Mouse (Mus musculus) CH12.LX (cell line): ENCODE results near the gene Serpina6. TPM values are rescaled to one million over a fixed set of nuclear protein-coding genes. Genes with fewer than 3 reads are reported as not detected.

Experiments used
- DNase-seq: peaks from one replicate; pipeline ENCODE4 v3.0.0-alpha.2; 2013; ENCODE audit errors: extremely low read depth
- H3K27ac ChIP-seq: 2 replicates; pipeline ENCODE4 v1.5.1; 2012; ENCODE audit warnings: low read depth, mild to moderate bottlenecking, control low read depth, moderate library complexity; ENCODE audit not compliant: insufficient read depth
- H3K27me3 ChIP-seq: replicated peaks from 2 replicates; pipeline ENCODE3; 2012; ENCODE audit warnings: inconsistent platforms
- H3K36me3 ChIP-seq, 2 experiments: replicated peaks in 1 of 2; 2 replicates each; pipeline versions ENCODE3 to v1.6.1; 2012; ENCODE audit warnings: inconsistent platforms in 1 of 2, low read length in 1 of 2, mild to moderate bottlenecking in 1 of 2, mixed read lengths in 1 of 2, moderate library complexity in 1 of 2; ENCODE audit not compliant: control insufficient read depth in 1 of 2, insufficient read depth in 1 of 2
- H3K4me1 ChIP-seq, 2 experiments: 2 replicates each; pipeline ENCODE4 v1.6.1; 2012; ENCODE audit warnings: inconsistent platforms in 1 of 2, moderate library complexity in 1 of 2; ENCODE audit not compliant: insufficient read depth in 2 of 2, control insufficient read depth in 1 of 2
- H3K4me2 ChIP-seq: 2 replicates; pipeline ENCODE4 v1.6.1; 2012; ENCODE audit warnings: low read depth, mild to moderate bottlenecking, control low read depth; ENCODE audit not compliant: poor library complexity, insufficient read depth, severe bottlenecking
- H3K4me3 ChIP-seq, 3 experiments: fragments of 150-350 bp in 1 of 3; sonication (generic) in 1 of 3; replicated peaks in 1 of 3; 2 replicates each; pipeline versions ENCODE3 to v1.5.1; 2011 to 2012; ENCODE audit warnings: low read depth in 2 of 3, low read length in 2 of 3, mild to moderate bottlenecking in 2 of 3, moderate library complexity in 2 of 3, control low read depth in 1 of 3, improper control_type of control experiment in 1 of 3, inconsistent platforms in 1 of 3, mixed read lengths in 1 of 3; ENCODE audit not compliant: poor library complexity in 1 of 3
- H3K79me2 ChIP-seq: replicated peaks from 2 replicates; pipeline ENCODE4 v1.6.1; 2012; ENCODE audit warnings: mild to moderate bottlenecking, moderate library complexity; ENCODE audit not compliant: control insufficient read depth, poor library complexity, insufficient read depth, severe bottlenecking; ENCODE audit errors: extremely low read depth
- H3K9ac ChIP-seq: 2 replicates; pipeline ENCODE4 v1.6.1; 2012; ENCODE audit warnings: low read depth, mild to moderate bottlenecking, control low read depth, moderate library complexity; ENCODE audit not compliant: insufficient read depth
- H3K9me3 ChIP-seq: replicated peaks from 2 replicates; pipeline ENCODE3; 2012; ENCODE audit warnings: low read length, inconsistent platforms, mixed read lengths
- ELF1 ChIP-seq: IDR thresholded peaks from 2 replicates; pipeline ENCODE4 v1.6.1; 2014; ENCODE audit warnings: low read depth, mild to moderate bottlenecking, inconsistent platforms, low read length, improper control_type of control experiment
- EP300 ChIP-seq: IDR thresholded peaks from 2 replicates; pipeline ENCODE4 v1.6.1; 2011; ENCODE audit warnings: low read length, improper control_type of control experiment
- ETS1 ChIP-seq: conservative IDR thresholded peaks from 2 replicates; pipeline ENCODE4 v1.6.1; 2012; ENCODE audit warnings: low read depth, mild to moderate bottlenecking, inconsistent platforms, low read length, improper control_type of control experiment, moderate library complexity
- HCFC1 ChIP-seq: IDR thresholded peaks from 2 replicates; pipeline ENCODE4 v1.6.1; 2012; ENCODE audit warnings: low read depth, mild to moderate bottlenecking, inconsistent platforms, low read length, improper control_type of control experiment
- JUN ChIP-seq: IDR thresholded peaks from 2 replicates; pipeline ENCODE4 v1.6.1; 2011; ENCODE audit warnings: low read depth, mild to moderate bottlenecking, low read length, improper control_type of control experiment, moderate library complexity; ENCODE audit not compliant: insufficient read depth
- JUND ChIP-seq: conservative IDR thresholded peaks from 2 replicates; pipeline ENCODE4 v1.6.1; 2011; ENCODE audit warnings: low read depth, low read length, improper control_type of control experiment
- KAT2A ChIP-seq: IDR thresholded peaks from 2 replicates; pipeline ENCODE4 v1.6.1; 2012; ENCODE audit warnings: low read length, improper control_type of control experiment, inconsistent platforms; ENCODE audit not compliant: insufficient replicate concordance
- MAX ChIP-seq: IDR thresholded peaks from 2 replicates; pipeline ENCODE4 v1.6.1; 2011; ENCODE audit warnings: low read length, improper control_type of control experiment
- MEF2A ChIP-seq: IDR thresholded peaks from 2 replicates; pipeline ENCODE4 v1.6.1; 2014; ENCODE audit warnings: low read depth, mild to moderate bottlenecking, inconsistent platforms, low read length, improper control_type of control experiment, borderline replicate concordance
- MXI1 ChIP-seq: IDR thresholded peaks from 2 replicates; pipeline ENCODE4 v1.6.1; 2011; ENCODE audit warnings: mild to moderate bottlenecking, low read depth, low read length, improper control_type of control experiment
- MYC ChIP-seq: IDR thresholded peaks from 2 replicates; pipeline ENCODE4 v1.6.1; 2011; ENCODE audit warnings: low read depth, mild to moderate bottlenecking, improper control_type of control experiment, low read length
- NRF1 ChIP-seq: IDR thresholded peaks from 2 replicates; pipeline ENCODE4 v1.6.1; 2014; ENCODE audit warnings: low read depth, mild to moderate bottlenecking, inconsistent platforms, low read length, improper control_type of control experiment, moderate library complexity
- POLR2A ChIP-seq: IDR thresholded peaks from 2 replicates; pipeline ENCODE4 v1.6.1; 2011; ENCODE audit warnings: low read depth, mild to moderate bottlenecking, improper control_type of control experiment, low read length
- POLR2AphosphoS2 ChIP-seq: IDR thresholded peaks from 2 replicates; pipeline ENCODE4 v1.6.1; 2011; ENCODE audit warnings: low read depth, low read length, improper control_type of control experiment
- RAD21 ChIP-seq: IDR thresholded peaks from 2 replicates; pipeline ENCODE4 v1.6.1; 2011; ENCODE audit warnings: low read depth, mild to moderate bottlenecking, low read length, improper control_type of control experiment, moderate library complexity
- RCOR1 ChIP-seq: conservative IDR thresholded peaks from 2 replicates; pipeline ENCODE4 v1.6.1; 2012; ENCODE audit warnings: low read depth, mild to moderate bottlenecking, inconsistent platforms, low read length, improper control_type of control experiment
- SIN3A ChIP-seq: IDR thresholded peaks from 2 replicates; pipeline ENCODE4 v1.6.1; 2012; ENCODE audit warnings: low read length, improper control_type of control experiment, inconsistent platforms
- UBTF ChIP-seq: IDR thresholded peaks from 2 replicates; pipeline ENCODE4 v1.6.1; 2012; ENCODE audit warnings: low read depth, mild to moderate bottlenecking, inconsistent platforms, low read length, improper control_type of control experiment, moderate library complexity
- USF1 ChIP-seq: IDR thresholded peaks from 2 replicates; pipeline ENCODE4 v1.6.1; 2014; ENCODE audit warnings: low read depth, mild to moderate bottlenecking, inconsistent platforms, low read length, improper control_type of control experiment
- USF2 ChIP-seq: conservative IDR thresholded peaks from 2 replicates; pipeline ENCODE4 v1.6.1; 2011; ENCODE audit warnings: low read depth, low read length, improper control_type of control experiment
- ZNF384 ChIP-seq: IDR thresholded peaks from 2 replicates; pipeline ENCODE4 v1.6.1; 2012; ENCODE audit warnings: low read depth, low read length, improper control_type of control experiment, inconsistent platforms
- dilution Hi-C: fragments of 300-500 bp; cut with MboI; formaldehyde crosslinking; loops from 2 replicates; pipeline ENCODE4 v1.14.3; 2020; ENCODE audit warnings: low sequenced_read_pairs; ENCODE audit not compliant: extremely low pct_unique_long_range_greater_than_20kb, extremely low pct_ligation_motif_present
- in situ Hi-C: fragments of 300-500 bp; cut with MboI; formaldehyde crosslinking; loops from 3 replicates; pipeline ENCODE4 v1.14.3; 2019; ENCODE audit warnings: low sequenced_read_pairs, low pct_ligation_motif_present, low pct_unique_long_range_greater_than_20kb, mixed read lengths
- polyA plus RNA-seq: library from polyadenylated mRNA; unstranded; fragments of >175 nt; gene quantifications from 2 replicates; pipeline ENCODE4 v1.2.1, GENCODE M21; 2012; ENCODE audit warnings: low read depth; ENCODE audit not compliant: insufficient read length
- total RNA-seq, 2 experiments: library from RNA; depleted of rRNA; stranded (reverse); fragments of 300-350 nt in 1 of 2; fragments of >200 nt in 1 of 2; gene quantifications; 2 replicates each; pipeline ENCODE4 v1.2.3; 2012 to 2014

Serpina6 gene
- total and polyA plus RNA-seq, 3 experiments, result not detected

DNA sequence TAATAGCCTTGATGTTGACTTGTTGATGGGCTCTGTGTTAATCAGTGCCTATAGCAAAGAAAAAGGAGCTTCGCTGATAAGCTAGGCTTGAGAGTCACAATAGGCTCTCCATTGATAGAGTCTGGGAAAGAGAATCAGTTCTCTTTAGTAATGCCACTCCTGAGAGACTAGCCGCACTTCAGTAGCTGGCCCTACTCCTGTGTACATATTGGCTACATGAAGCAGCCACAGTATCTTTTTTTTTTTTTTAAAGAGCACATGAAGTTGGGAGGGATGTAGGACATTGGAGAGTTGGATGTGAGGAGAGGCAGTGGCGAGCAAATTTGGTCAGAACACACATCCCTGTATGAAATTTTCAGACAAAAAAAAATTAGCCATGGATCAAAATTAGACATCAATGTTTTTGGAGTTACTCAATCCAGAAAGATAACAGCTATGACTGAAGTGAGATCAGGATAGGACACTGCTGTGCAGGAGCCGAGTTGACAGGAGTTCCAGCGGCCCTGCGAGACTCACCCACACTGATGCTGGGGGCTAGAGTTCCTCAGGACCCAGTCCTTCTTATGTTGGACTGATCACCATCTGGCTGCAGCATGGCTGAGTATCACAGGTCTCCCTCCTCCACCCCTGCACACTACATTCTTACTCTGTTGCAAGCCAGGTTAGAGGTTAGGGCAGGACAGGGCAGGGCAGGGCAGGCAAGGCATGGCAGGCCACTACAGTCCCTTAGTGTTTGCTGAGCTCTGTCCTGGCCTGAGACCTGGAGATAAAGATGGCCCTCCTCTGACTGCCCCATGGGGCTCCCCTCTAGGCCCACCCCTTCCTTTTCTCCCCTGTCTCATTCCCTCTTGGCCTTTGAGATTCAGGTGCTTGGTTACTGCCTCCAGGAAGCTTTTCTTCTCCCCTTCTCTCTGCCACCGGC lies 1.6 kb downstream of the Serpina6 start:
- no peak for DNase-seq
- Histone ChIP-seq H3K9ac (no peak overlapping the region), H3K4me3 (no peak overlapping the region), H3K27ac (no peak overlapping the region), H3K9me3 (peaks cover under 1% of the 10 kb centered on the region), H3K36me3 (no peaks in the 10 kb centered on the region), H3K79me2 (no peaks in the 10 kb centered on the region), H3K27me3 (peaks cover 99% of the 10 kb centered on the region), H3K4me1 (no peaks in the 10 kb centered on the region; a peak in 1 of 4 replicates), H3K4me2 (no peak overlapping the region)
- TF ChIP-seq RCOR1, result no peak
- no peak for TF ChIP-seq HCFC1
- no peak for TF ChIP-seq MAX
- no peak for TF ChIP-seq MXI1
- no peak for TF ChIP-seq ZNF384
- TF ChIP-seq MYC, result no peak
- TF ChIP-seq POLR2AphosphoS2, result no peak
- TF ChIP-seq ETS1, result no peak
- TF ChIP-seq KAT2A, result no peak
- no peak for TF ChIP-seq RAD21
- TF ChIP-seq JUND, result no peak
- dilution Hi-C loops (no loop called here), in situ Hi-C loops (no loop called here)

- no peak for DNase-seq
- H3K27me3 ChIP-seq, result peaks cover 98% of the 10 kb centered on the region
- no peaks in the 10 kb centered on the region for H3K36me3 ChIP-seq
- no peak overlapping the region for H3K4me3 ChIP-seq
- TF ChIP-seq POLR2A (no peak), NRF1 (no peak), SIN3A (no peak), JUN (no peak), USF2 (no peak), EP300 (no peak), ELF1 (no peak), MXI1 (no peak), MAX (no peak), UBTF (no peak), USF1 (no peak), MEF2A (no peak), RAD21 (no peak)
- H3K4me2 ChIP-seq, result no peak overlapping the region
- dilution Hi-C loops (no loop called here), in situ Hi-C loops (no loop called here)
- H3K27ac ChIP-seq, result no peak overlapping the region
- peaks cover 5% of the 10 kb centered on the region for H3K9me3 ChIP-seq
- H3K9ac ChIP-seq, result no peak overlapping the region
- H3K4me1 ChIP-seq, result no peaks in the 10 kb centered on the region
- H3K79me2 ChIP-seq, result no peaks in the 10 kb centered on the region
Observed at GRCm38 (mm10) chr12:103653836-103654235, 3.2 kb downstream of the Serpina6 start.
